Mouse (Mus musculus): ENCODE results near the gene Erbb2.

DNA sequence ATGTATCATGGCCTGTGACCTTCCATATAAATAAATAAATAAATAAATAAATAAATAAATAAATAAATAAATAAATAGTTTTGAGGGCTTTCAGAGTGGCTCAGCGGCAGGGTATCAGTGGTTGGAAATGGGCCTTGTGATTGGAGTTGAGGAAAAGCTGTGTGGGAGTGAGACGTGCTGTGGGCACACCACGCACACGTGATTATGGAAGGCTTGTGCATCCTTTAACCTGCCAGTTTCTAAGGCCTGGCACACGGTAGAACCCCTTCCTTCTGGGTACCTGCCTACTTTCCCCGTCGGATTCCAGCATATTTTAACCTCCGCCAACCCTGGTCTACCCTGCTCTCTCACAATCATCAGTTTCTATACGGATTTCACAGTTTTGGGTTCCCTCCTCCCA lies 44.7 kb downstream of the Erbb2 start:
- no peak for TF ChIP-seq POLR2A (IDR thresholded peaks at IDR 0.05; ENCODE audit: extremely low read depth, insufficient read depth, low read length)
- TF ChIP-seq CTCF (IDR thresholded peaks at IDR 0.05; ENCODE audit: low read depth, low read length), result no peak

All from liver, adult 2 months (tissue).